Mouse (Mus musculus): ENCODE measurements around the gene Hnrnpk.
"Not testable (repeated sequence)": the region's sequence is repeated elsewhere in the genome, so short reads cannot be mapped to it uniquely, and the experiment has no call there.

Hnrnpk gene

DNA sequence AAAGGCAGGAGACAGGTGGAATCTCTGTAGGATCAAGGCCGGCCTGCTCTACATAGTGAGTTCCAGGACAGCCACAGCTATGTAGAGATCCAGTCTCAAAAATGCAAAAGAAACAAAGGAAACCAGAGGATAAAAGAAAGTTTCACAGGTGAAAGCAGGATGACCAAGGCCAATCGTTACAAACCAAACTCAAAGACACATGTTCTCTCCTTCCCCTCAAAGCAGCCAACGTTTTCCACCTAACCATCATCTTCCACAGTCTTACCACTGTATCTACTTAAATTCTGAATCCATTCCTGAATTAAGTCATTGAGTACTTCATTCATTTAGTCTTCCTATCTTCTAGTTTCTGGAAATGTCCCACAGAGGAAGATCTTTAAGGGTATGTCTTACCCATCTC lies 14.8 kb downstream of the Hnrnpk start:
- DNase-seq (ENCODE audit: low spot score in 2 of 2): no peak

DNA sequence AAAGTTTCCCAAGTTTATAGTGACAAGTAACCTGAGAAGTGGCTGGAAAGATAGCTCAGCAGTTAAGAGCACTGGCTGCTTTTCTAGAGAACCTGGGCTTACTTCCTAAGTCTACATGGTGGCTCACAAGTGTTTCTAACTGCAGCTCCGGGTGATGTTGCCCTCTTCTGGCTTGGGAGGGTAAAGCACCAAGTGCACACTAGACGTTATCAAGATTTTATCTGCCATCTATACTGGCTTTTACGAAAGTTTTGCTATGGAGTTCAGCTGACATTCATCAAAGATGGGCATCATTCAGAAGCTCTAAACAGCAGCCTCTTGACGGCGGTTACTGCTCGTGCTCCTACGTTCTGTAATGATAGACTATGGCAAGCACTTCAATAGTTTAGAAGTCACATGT lies 15.2 kb downstream of the Hnrnpk start:
- DNase-seq (ENCODE audit: low spot score in 2 of 2): peak; percentile 60 to 82

DNA sequence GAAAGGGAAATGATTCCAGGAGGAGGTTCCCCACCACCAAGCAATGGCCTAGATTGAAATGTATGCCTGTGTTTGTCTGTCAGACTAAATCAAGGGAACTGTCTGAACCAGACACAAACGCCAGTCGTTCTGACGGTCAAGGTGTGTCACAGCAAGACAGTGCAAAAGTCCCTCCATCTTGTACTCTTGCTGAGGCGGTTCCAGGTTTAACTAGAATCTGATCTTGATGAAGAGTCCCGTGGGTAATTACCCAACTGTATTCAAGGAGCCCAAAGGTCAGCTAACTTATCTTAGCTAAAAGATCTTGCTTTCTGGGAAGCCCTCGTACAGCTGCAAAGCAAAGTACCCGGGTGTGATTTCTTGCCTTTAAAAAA lies 17.6 kb downstream of the Hnrnpk start:
- DNase-seq (ENCODE audit: low spot score in 2 of 2): no peak

DNA sequence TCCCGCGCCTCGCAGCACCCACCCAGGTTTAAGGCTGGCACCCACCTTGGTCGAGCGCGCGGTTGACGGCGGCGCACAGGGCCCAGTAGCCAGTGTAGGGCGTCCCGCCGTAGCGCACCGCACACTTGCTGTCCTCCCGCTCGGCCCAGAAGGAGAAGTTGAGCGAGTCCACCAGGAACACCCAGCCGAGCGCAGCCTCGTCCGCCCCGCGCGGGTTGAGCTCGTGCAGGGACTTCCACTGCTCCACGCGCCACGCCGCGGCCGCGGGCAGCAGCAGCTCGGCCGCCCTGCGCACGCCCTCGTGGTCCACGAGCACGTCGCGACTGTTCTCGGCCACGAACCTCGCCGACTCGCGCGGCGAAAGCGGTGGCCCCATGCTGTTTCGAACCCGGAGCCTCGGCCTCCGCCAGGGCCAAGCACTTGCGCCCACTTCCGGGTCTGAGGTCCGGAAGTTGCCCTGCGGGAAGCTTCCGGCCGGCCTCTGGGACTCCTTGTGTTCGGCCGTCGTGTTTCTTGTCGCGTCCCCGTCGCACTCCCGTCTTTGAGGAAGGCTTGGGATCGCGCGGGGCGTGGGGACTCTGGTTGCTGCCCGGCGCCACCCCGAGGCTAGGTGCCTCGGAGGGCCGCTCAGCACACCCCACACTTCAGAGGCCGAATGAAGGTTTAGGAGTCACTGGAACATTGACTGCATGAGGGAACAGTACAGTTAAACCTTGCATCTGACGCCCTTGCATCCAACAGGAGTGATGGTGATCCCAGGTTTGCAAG lies 18.2 kb downstream of the Hnrnpk start, which contains the start of gene 2210016F16Rik:
Gene 2210016F16Rik, minus strand, starts transcription at position 447 of the 768 bp plus-strand sequence.
- peak; percentile 43 to 45 for DNase-seq (ENCODE audit: low spot score in 2 of 2)

DNA sequence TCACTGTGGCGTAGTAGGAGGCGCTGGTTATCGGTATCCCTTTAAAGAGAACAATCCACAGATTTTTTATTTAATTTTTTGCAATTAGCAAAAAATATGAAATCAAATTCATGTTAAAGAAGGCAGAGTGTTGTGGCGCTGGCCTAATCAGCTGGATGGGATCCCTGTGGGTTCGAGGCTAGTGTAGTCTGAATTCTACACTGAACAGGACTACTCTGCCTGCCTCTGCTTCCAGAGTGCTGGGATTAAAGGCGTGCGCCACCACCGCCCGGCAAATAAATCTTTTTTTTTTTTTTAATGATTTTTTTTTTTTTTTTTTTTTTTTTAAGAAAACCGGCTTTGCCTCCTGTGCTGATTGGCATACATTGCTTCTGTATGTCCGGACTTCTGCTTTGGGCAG lies 18.8 kb downstream of the Hnrnpk start:
- DNase-seq (ENCODE audit: low spot score in 2 of 2): no peak

DNA sequence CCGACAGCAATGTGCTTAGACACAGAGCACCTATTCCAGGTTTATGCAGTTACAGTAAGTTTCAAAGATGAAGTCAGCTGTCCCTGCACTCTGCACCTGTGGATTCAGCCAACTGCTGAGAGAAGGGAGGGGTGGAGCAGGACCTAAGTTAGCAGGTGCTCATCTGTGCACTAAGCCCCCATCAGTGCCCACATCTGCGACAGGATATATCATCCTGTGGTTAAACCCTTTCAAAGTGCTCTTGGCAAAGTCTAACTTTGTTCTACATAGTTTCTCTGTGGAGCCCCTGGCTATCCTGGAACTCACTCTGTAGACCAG lies 30.0 kb downstream of the Hnrnpk start:
- no peak for DNase-seq (ENCODE audit: low spot score in 2 of 2)

DNA sequence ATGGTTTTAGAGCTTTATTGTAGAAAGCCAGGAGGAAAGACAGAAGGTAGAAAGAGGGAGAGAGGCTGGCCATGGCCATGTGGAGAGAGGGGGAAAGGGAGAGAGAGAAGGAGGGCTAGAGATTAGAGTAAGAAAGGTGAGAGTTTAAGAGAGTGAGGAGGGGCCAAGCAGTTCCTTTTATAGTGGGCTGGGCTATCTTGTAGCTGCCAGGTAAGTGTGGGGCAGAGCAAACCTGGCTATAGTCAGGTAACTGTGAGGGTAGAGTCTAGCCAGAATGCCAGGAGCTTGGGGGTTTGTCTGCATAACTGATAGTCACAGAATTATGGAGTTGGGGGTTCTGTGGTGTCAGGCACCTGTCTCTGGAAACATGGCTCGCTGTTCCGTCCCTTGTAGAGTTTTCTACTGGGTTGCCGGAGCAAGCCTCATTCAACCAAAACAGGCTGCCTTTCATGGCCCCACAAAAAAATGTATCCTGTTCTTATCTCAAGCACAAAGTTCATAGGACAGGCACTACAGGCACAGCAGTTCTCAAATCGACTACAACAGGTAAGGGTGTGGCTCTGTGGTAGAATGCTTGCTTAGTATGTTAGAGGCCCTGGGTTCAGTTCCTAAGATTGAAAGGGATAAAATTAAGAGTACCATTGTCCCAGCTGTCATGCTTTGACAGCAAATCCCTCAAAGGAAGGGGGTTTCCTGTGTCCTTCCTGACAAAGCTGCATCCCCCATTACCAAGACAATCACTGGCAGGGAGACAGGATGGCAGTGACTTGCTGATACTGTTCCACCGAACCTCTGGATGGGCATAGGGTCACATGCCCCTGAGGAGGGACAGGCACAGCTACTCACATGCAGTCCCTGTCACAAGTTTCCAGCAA lies 30.6 kb downstream of the Hnrnpk start:
- DNase-seq (ENCODE audit: low spot score in 2 of 2): no peak

DNA sequence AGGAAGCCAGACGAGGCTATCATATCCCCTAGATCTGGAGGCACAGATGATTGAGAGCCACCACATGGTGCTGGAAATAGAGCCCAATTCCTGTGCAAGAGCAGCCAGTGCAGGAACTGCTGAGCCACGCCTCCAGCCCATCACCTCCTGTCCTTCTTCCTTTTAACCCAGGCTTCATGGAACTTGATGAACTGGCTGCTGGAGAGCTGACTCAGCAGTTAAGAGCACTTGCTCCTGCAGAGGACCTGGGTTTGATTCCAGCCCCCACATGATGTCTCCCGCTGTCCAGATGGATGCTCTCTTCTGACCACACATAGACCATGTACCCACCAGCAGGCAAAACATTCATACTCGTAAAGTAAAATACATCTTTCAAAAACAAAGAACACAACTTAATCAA lies 34.3 kb downstream of the Hnrnpk start:
- no peak for DNase-seq (ENCODE audit: low spot score in 2 of 2)

DNA sequence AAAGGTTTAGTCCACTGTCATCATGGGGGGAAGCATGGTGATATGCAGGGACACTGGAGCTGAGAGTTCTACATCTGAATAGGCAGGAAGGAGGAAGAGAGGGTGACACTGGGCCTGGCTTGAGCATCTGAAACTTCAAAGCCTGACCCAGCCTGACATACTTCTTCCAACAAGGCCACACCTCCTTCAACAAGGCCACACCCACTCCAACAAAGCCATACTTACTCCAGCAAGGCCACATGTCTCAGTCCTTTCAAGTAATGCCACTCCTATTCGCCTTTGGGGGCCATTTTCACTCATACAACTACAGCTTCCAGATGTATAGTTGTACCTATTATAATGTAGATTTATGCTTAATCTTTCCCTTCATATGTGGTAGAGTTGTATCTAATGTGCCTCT lies 35.5 kb downstream of the Hnrnpk start:
- no peak for DNase-seq (ENCODE audit: low spot score in 2 of 2)

DNA sequence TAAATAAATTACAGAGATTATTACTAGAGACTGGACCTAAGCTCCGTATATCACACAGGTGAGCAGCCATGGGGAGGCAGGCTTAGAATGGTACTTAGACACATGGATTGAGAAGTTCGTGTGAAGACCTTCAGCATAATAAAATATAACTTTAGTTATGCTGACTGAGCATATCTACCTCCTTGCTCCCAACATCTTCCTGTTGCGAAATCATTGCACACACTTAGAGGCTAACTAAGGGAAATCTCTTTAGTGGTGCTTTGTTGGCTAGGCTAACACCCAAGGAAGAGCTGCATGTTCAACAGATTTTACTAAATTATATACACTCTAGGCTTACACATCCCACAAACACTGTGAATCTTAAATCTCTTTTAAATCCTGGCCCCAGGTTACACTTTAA lies 36.8 kb downstream of the Hnrnpk start:
- DNase-seq (ENCODE audit: low spot score in 2 of 2): no peak

DNA sequence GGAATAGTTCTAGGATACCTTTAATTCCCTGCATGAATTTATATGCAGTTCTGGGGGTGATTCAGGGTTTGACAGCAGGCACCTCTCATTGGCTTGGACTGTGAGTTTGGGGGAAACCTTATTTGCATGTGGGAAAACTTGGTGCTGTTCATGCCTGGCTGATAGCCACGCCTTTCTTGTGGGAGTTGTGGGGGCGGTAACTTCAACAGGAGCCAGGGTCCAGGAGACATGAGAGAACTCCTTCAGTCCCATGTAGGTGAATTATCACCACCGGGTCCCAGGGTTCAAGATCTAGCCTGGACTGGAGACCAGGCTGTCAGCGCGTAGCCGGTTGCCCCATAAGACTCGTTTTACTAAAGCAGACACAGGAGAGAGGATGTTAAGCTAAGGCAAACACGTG lies 38.0 kb downstream of the Hnrnpk start:
- DNase-seq (ENCODE audit: low spot score in 2 of 2): not testable (repeated sequence)

DNA sequence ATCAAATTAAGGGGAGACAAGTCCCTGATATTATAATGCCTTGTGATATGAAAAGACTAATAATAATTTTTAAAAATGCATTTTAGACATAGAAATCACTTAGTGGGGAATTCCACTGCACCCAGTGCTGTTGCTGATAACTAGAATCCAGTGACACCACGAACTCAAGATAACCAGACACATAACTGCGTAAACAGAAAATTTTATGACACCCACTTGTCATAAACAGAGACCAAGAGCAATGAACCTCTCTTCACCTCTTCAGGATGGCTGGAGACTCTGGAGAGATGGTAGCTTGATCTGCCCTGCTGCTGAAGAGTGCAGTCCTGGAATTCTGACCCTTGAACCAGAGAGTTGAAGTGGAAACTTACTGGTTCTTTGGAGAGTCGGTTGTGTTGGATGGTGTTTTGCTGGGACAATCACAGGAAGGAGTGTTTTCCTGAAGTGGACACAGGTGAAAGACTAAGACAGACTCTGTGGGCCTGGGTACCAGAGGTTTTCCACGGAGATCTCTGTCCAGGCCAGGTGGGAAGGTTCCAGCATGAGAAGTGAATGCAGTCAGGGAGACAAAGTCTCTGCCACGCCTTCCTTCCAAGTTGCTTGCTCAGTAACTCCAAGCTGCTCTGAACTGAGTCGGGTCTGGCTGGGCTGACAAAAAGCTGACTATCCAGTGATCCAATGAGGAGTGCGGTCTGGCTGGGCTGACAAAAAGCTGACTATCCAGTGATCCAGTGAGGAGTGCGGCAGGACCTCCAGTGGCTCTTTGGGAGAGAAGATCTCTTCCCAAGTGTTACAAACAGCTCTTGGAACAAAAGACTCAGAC lies 38.6 kb downstream of the Hnrnpk start:
- no peak for DNase-seq (ENCODE audit: low spot score in 2 of 2)

DNA sequence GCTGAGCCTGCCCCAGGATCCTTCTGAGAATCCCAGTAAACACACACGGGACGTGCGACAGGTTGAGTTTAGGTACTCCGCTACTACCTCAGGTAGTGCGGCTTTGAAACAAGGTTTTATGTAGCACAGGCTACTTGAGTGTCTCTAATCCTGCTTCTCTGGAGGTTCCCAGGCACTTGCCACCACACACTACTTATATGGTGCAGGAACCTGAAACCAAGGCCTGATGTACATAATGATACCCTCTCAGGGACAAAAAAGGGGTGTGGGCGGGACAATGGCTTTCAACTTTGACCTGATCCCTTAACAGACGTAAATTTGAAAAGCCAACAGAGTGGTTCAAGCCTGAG lies 43.9 kb downstream of the Hnrnpk start:
- DNase-seq (ENCODE audit: low spot score in 2 of 2): no peak

DNA sequence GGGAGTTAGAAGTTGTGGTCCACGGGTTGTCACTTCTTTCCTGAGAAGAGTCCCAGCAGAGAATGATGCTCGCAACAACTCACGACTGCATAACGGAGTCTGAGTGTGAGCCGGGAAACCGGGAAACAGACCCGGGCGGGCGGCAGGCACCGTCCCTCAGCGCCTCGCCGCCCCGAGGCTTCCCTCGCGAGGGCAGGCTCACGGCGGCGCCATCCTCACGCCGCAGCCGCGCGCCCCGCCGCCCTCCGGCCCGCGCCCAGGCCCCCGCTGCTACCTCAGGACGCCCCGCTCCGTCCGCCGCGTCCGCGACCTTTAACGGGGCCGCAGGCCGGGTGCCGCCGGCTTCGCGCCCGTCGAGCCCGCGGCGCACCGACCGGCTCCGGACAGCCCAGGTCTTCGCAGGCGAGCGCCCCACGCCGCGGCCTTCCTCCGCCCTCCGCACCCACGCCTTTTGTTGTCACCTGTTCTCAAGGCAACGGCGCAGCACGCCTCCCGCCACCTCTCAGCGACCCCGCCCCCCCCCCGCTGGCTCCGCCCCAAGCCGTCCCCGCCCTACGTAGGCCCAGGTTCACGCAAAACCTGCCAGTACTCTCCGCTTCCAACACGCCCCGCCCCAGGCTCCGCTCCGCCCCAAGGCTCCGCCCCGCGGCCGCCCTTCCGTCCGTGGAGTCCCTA lies 44.4 kb downstream of the Hnrnpk start, which contains the start of gene Kif27:
Gene Kif27, minus strand, starts transcription at position 494 of the 675 bp plus-strand sequence.
- peak; percentile 27 to 34 for DNase-seq (ENCODE audit: low spot score in 2 of 2)

DNA sequence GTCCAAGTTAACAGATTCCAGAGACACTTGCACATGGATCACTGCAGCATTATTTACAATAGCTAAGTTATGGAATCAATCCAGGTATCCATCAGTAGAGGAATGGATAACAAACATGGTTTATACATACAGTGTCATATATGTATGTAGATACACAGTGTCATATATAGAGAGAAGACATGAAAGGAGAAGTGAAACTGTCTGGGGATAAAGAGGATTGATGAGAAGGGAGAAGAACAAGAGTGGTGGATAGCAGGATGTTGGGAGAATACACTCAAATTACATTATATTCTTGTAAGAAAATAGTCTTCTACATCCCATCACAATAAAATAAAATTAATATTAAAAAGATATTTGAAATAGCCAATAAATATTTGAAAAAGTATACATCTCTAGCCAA lies 50.1 kb downstream of the Hnrnpk start:
- DNase-seq (ENCODE audit: low spot score in 2 of 2): no peak

DNA sequence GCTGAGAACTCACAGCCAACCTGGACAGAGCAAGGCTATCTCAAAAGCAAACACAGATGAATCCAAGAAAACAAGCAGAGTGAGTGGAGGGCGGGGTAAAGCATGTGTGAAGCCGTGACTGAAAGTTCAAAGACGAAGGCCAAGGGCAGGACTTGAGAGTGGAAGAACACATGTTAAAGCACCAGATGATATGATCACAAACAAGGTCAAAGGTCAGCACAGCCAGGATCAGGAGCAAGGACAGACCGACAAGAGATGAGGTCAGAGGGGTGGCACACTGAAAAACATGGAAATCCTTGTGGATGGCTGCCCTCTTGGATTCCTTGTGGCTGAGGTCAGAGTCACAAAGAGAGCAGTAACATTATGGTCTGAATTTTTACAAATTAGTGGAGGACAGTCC lies 52.5 kb downstream of the Hnrnpk start:
- DNase-seq (ENCODE audit: low spot score in 2 of 2): no peak

DNA sequence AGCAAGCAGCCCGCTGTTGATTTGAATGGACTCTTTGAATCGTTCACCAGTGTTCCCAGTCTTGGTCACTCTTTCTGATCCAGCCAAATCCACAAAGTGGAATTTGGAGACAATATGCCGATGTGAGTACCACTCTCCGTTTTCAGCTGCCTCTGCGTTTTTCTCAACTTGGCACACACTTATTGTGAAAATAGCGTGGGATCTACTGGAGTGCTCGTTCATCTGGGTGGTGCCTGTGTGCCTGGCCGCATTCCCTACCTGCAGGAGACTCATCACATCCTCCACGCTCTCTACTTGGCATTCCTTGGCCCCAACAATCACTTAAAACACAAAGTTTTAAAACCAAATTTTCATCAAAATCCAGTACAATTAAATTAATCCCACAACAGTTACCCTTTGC lies 58.6 kb downstream of the Hnrnpk start:
- peak; percentile 15 to 45 for DNase-seq (ENCODE audit: low spot score in 2 of 2)
